Mouse (Mus musculus) common myeloid progenitor, adult 5-6 weeks (primary cell): Measurements from ENCODE around the gene F830045P16Rik. TPM values are rescaled to one million over a fixed set of nuclear protein-coding genes. Genes with fewer than 3 reads are reported as not detected.

Source experiments
- ATAC-seq: replicated peaks from 2 replicates; pipeline ENCODE4 v1.8.0; 2016; ENCODE audit warnings: low read depth, mild to moderate bottlenecking, moderate TSS enrichment, inconsistent platforms; ENCODE audit not compliant: poor library complexity, severe bottlenecking
- total RNA-seq: library from RNA; stranded (forward); fragments of 200-1000, 187-1606 nt; gene quantifications from 2 replicates; pipeline ENCODE4 v1.2.3, GENCODE M21; 2017

The F830045P16Rik gene
- total RNA-seq, 1 experiment from 2014 or later = not detected

GRCm38 (mm10) chr2:129549537-129550135 is 13.2 kb upstream of the F830045P16Rik start:
- peak; percentile 45 for ATAC-seq

- peak; percentile 76 for ATAC-seq
These were observed 10.4 kb upstream of the F830045P16Rik start for GRCm38 (mm10) chr2:129546772-129547171.

DNA sequence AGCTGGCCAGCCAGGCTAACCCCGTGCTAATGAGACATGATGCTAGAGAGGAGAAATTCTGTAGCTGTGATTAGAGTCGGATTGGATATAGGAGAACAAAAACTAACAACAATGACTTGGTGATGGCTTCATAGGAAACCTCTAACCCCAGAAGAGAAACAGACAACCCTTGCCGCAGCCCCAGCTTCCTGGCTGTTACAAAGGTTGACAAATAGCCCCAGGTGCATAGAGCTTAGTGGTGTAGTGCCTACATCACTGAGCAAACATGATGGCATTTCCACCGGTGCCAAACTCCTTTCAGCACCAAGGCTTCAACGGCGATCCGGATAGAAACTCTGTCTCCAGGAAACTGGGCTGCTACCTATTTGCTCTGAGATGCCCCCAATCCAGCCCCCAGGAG is 9.2 kb upstream of the F830045P16Rik start:
- 0 out of 2 replicates have a peak, but pooled peaks have one; percentile 15 for ATAC-seq

DNA sequence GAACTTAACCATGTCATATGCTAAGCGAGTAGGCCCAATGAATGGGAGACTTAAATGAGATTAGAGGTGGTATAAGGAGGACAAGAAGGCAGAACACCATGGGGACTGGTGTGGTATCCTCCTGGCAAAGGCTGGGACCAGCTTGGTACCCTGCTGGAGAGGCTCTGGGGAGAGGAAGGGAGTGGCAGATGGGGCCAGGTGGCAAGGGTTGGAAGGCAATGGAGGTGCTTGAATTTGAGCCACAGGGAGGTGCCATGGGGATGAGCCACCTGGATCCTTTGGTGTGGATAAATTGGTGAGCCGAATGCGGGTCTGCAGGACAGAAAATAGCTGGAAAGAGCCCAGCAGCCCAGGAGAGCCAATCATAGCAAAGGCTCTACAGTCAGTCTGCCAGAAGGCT is 8.5 kb upstream of the F830045P16Rik start:
- ATAC-seq = no peak

DNA sequence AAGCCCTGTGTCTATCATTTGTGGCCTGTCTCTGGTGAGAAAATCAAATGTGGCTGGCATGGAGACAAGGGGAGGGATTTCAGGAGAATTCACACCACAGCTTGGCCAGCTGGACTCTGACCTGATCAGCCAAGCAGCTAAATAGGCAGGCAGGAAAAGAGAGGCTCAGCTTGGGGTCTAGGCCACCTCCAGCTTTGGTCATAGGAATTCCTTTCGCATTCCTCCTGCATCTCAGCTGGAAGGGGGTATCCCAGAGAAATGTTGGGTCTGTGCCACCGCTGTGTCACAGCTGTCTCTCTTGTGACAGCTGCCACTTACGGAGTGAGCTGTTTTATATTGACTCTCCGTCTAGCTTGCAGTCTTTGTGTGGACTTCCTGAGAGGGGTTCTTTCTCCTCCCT is 8.0 kb upstream of the F830045P16Rik start:
- no peak for ATAC-seq

DNA sequence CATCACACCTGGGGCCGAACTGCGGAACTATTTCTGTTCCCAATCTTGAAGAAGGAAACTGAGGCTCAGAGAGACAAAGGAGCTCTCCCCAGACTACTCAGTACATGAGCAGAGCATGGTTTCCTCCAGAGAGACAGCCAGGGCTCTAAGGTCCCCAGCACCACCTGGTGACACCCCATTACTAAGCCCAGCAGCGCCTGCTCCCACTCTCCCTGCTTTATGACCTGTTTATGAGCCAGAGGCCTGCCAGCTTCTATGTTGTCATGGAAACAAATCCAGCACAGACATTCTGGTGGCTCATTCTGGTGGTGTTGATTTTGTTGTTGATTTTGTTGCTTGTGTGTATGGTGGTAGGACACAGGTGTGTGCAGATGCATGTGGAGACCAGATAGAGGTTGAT is 3.6 kb upstream of the F830045P16Rik start:
- ATAC-seq = no peak

GRCm38 (mm10) chr2:129539175-129539574 is 2.8 kb upstream of the F830045P16Rik start:
- no peak for ATAC-seq

DNA sequence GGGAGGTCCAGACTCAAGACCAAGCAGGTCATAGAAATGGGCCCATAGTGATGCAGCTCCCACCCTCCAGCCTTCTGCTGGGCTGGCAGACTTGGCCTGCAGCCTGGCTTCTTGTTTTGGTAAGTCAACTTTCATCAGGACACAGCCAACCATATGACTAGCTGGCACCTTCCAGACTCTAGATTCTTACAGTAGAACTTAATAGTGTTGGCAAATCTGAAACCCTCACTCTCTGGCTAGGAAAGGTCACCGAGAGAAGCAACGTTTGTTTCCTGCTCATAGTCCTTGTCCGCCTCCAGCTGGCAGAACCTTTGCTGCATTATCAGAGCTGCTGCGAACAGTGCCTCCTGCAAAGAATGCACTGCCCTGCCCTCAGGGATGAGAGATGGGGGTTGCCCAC is 1.5 kb upstream of the F830045P16Rik start:
- ATAC-seq = no peak

- ATAC-seq = no peak
These were observed 958 bp upstream of the F830045P16Rik start for GRCm38 (mm10) chr2:129537360-129537759.

DNA sequence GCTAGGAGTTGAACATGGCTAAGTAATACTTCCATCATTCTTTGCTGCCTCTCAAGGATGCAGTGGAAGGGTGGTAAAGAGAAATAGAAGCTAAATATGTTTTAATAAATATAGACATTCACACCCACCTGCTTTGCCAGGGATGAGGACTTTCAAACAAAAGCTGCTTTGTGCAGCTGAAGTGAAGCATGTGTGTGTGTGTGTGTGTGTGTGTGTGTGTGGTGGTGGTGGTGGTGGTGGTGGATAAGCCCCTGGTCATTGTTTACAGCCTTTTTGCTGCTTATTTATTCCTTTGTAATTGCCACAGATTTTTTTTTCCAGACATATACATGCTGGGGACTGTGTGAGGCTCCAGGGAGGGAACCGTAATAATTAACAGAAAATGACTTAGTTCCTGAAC is 524 bp upstream of the F830045P16Rik start:
- ATAC-seq = no peak

DNA sequence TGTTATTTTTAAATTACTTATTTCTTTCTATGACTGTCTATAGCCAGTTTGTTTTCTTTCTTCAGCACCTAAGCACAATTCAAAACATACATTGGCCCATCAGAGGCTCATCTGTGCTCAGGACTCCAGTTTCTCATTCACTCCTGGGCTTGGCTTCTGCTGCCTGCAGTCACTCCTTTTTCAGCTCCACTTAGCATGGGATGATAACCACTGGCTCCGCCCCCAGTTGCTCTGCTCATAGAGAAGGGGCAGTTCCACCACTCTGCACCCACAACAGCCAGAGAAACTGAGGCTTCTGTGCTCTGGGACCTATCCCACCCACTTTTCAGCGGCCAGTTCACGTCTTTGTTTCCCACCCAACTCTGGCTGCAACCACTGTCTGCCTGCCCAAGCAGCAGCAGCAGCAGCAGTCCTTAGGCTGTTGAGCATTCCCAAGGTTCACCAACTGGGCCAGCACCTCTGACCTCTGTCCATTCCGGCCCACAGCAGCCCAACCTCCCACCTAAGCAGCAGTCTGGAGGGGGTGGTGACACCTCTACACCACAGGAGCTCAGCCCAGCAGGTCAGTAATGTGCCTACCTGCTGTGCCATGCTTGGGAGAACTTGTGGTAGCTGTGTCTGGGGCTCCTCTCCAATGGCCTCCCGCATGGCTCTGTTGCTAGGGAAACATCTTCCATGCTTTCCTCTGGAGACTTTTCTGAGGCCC is 1.4 kb downstream of the F830045P16Rik start:
- no peak for ATAC-seq

- no peak for ATAC-seq
These were observed 4.5 kb downstream of the F830045P16Rik start for GRCm38 (mm10) chr2:129531890-129532289.

DNA sequence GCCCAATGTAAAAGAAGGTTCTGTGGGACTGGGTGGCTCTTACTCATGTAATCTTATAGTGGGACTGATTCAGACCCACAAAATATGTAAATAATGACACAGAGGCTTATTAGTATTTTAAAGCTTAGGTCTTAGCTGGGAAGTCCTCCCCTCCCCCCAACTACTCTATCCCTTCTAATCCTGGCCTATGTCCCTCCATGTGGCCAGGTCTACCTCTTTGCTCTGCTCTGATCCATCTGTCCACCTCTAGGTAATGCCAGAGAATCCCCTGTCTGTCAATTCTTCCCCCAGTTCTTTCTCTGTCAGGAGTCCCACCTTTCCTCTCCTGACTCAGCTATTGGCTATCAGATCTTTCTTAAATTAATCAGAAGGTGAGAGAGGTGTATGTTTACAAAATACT is 5.3 kb downstream of the F830045P16Rik start:
- ATAC-seq = no peak

GRCm38 (mm10) chr2:129529297-129530209 is 6.8 kb downstream of the F830045P16Rik start:
- no peak for ATAC-seq

GRCm38 (mm10) chr2:129527916-129528315 is 8.5 kb downstream of the F830045P16Rik start:
- no peak for ATAC-seq

- no peak for ATAC-seq
These were observed 10.1 kb downstream of the F830045P16Rik start for GRCm38 (mm10) chr2:129526322-129526721.

DNA sequence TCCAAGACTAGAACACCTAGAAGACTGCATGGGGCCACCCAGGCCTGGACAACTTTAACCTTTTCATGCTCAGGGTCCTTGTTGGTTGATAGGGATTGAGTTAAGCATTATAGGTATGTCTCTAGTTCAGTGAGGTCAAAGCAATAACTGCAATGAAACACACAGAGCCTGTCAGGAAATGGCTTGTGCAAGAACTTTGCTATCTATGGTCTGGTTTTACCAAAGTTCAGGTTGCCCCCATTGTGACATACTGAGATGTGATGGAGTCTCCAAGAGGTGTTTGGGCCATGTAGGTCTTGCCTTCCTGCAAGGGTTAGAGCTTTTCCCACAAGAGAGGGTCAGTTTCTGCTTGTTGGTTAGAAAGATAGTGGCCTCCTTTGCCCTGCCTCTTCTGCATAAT is 10.8 kb downstream of the F830045P16Rik start:
- ATAC-seq = no peak

- no peak for ATAC-seq
These were observed 17.9 kb downstream of the F830045P16Rik start for GRCm38 (mm10) chr2:129518526-129518925.

DNA sequence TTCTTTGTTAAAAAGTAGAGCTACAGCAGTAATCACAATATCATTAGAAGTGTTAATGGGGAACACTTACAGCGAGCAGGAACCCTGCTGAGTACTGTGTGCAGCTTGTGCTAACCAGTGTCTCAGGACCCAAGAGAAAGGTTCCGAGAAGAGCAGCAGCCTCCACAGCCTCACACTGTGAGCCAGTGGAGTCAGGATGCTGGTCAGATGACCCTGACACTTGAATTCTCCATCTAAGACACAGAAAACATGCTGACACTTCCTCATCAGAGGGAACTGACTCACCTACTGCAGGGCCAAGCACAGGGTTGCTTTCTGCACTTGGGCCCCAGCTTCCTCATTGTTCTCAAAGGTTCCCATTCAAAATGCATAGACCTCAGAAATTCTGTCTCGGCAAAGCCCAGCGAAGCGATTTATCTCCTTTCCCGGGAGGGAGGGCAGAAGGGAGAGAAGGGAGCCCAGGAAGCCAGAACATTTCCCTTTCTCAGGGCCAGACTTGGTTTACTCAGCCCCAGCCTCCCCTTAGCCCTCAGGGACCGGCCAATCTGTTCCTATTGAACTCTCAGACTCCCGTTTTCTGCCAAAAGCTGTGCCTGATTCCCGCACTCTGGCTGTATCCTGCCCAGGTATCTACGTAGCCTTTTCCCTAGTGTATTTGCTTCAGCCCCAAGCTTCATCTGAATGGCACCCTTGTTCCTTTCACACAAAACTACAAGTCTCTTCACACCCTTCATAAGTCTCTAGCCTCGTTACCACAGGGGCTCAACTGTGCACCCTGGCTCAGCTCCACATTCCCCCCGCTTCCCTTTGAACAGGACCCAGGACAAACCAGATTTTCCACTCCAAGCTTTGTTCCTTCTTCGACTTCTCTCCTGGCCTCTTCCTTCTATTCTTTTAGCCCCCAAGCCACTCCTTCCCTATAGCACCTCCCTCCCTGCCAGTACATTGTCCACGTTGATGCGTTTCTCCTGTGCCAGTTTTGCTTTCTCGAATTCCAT is 21.2 kb downstream of the F830045P16Rik start:
- ATAC-seq = peak; percentile 66

DNA sequence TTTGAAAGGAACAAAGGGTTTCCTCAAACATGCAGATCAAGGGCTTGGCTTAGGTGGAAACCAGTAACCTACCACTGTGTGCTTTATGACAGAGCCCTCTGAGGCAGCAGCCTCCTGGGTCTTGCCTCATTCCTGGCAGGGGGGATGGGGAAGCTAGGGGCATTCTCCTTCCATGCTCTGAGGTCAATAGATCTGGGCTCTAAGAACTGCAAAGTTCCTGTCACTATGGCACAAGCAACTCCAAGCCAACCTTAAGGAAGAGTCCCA is 22.1 kb downstream of the F830045P16Rik start:
- no peak for ATAC-seq
